21 mouse cellular contexts compared by ENCODE assay signal in the genomic region with DNA sequence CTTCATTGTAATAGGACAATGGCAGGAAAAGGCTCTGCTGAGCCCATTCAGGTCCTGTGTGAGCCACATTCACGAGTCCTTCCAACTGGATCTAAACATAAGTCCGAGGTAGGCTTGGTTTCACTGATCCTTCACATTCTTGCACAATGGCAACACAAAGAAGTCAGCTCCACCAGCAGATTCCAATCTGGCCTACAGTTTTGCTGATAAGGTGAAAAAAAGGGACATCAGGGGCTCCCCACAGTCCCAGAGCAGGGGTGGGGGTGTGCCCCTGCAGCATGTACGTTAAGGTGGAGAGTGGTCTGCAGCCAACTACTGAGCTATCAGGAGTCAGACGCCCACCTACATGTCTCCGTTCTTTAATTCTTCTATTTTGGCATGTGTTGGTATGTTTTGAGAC. TPM values are rescaled to one million over a fixed set of nuclear protein-coding genes. Genes with fewer than 3 reads are reported as not detected.
DNase-seq lines count a peak whose midpoint lies in the region; ATAC-seq and TF ChIP-seq lines count a peak whose summit lies in the region.
"Had no signal": no experiment of that assay in that cellular context is flagged by ENCODE, and none has a peak within 500 bp of the region (broad histone marks: within the 10 kb centered on the region; RNA-seq: fewer than 3 reads in every experiment).

No protein-coding gene starts in this region.

- H3K9ac ChIP-seq in hindbrain, embryonic 11.5 days (ENCODE audit: low read depth, low read length), result no peak overlapping the region

- H3K4me1 ChIP-seq in hindbrain, embryonic 10.5 days (replicated peaks), result peaks cover 25% of the 10 kb centered on the region
- no peaks in the 10 kb centered on the region for H3K4me1 ChIP-seq in hindbrain, embryonic 11.5 days (replicated peaks; ENCODE audit: control insufficient read depth, insufficient read depth, low read length)
- peaks cover 95% of the 10 kb centered on the region for H3K4me1 ChIP-seq in G1E (ENCODE audit: insufficient read depth, low read depth, low read length)
- peaks cover 17% of the 10 kb centered on the region for H3K4me1 ChIP-seq in limb, embryonic 10.5 days

- H3K4me3 ChIP-seq in gastrocnemius, adult 2 months, result no peak overlapping the region
- H3K4me3 ChIP-seq in hindbrain, embryonic 10.5 days, result no peak overlapping the region
- H3K4me3 ChIP-seq in hindbrain, embryonic 11.5 days (ENCODE audit: low read depth, low read length), result no peak overlapping the region
- peak overlapping the region; percentile 51; the same call in 1 of the 2 replicates for H3K4me3 ChIP-seq in G1E (ENCODE audit: low read depth, low read length)
- H3K4me3 ChIP-seq in limb, embryonic 10.5 days, result no peak overlapping the region
- H3K4me3 ChIP-seq: megakaryocyte, embryonic 14.5 days had no signal

- H3K9me3 ChIP-seq in hindbrain, embryonic 10.5 days, result no peaks in the 10 kb centered on the region
- H3K9me3 ChIP-seq in hindbrain, embryonic 11.5 days (ENCODE audit: control insufficient read depth, low read length), result no peaks in the 10 kb centered on the region
- no peaks in the 10 kb centered on the region for H3K9me3 ChIP-seq in G1E (replicated peaks)
- H3K9me3 ChIP-seq in limb, embryonic 10.5 days (replicated peaks), result no peaks in the 10 kb centered on the region

- H3K36me3 ChIP-seq in hindbrain, embryonic 10.5 days, result no peaks in the 10 kb centered on the region
- no peaks in the 10 kb centered on the region for H3K36me3 ChIP-seq in hindbrain, embryonic 11.5 days (ENCODE audit: control insufficient read depth, insufficient read depth, low read length)
- peaks cover 47% of the 10 kb centered on the region for H3K36me3 ChIP-seq in G1E (replicated peaks)
- no peaks in the 10 kb centered on the region for H3K36me3 ChIP-seq in limb, embryonic 10.5 days

- ATAC-seq in hindbrain, embryonic 11.5 days (ENCODE audit: low FRiP score), result no peak
- no peak for ATAC-seq in G1E (ENCODE audit: extremely low read depth, insufficient number of reproducible peaks, low FRiP score, poor library complexity, severe bottlenecking)
- no peak for ATAC-seq in CD4-positive, CD25-positive, alpha-beta regulatory T cell, adult 4 months
- ATAC-seq: forebrain, embryonic 16.5 days; midbrain, embryonic 16.5 days had no signal

- H3K27me3 ChIP-seq in hindbrain, embryonic 10.5 days (ENCODE audit: insufficient read depth, poor library complexity, severe bottlenecking), result no peaks in the 10 kb centered on the region
- no peaks in the 10 kb centered on the region for H3K27me3 ChIP-seq in hindbrain, embryonic 11.5 days (ENCODE audit: control insufficient read depth, insufficient read depth, low read length)
- H3K27me3 ChIP-seq in G1E (ENCODE audit: insufficient read depth, low read length), result no peaks in the 10 kb centered on the region
- no peaks in the 10 kb centered on the region for H3K27me3 ChIP-seq in limb, embryonic 10.5 days (ENCODE audit: low read depth, poor library complexity, severe bottlenecking)
- H3K27me3 ChIP-seq: CH12.LX; megakaryocyte, embryonic 14.5 days had no signal

- H3K4me2 ChIP-seq in hindbrain, embryonic 11.5 days (replicated peaks; ENCODE audit: low read depth, low read length), result no peak overlapping the region

- intact Hi-C loops in gastrocnemius, adult 2 months (cut with DNase I), result no loop called here
- intact Hi-C loops in gastrocnemius, postnatal 36 days (cut with DNase I), result no loop called here

- TF ChIP-seq CTCF in gastrocnemius, adult 2 months (IDR thresholded peaks at IDR 0.05), result no peak
- TF ChIP-seq CTCF in G1E (IDR thresholded peaks at IDR 0.05; ENCODE audit: low read depth, low read length), result no peak

- peak; percentile 10 for DNase-seq in gastrocnemius, adult 2 months
- DNase-seq in gastrocnemius, postnatal 36 days, result no peak
- no peak for DNase-seq in hindbrain, embryonic 10.5 days (ENCODE audit: low spot score)
- DNase-seq in hindbrain, embryonic 11.5 days (ENCODE audit: low spot score), result no peak
- DNase-seq in G1E (ENCODE audit: low spot score), result no peak
- no peak for DNase-seq in limb, embryonic 10.5 days (ENCODE audit: low spot score)
- no peak for DNase-seq in lung, postnatal 36 days
- DNase-seq: adrenal gland, postnatal 36 days; cerebellum, adult 2 months; kidney, adult 11 months; left cerebral cortex, postnatal 4 days; lung, adult 18-20 months; lung, postnatal 14 days; thymus, postnatal 25 days had no signal

- WGBS in hindbrain, embryonic 10.5 days, result 54% methylated on average over 5 of the region's 5 CpGs
- 52% methylated on average over 5 of the region's 5 CpGs for WGBS in hindbrain, embryonic 11.5 days
- 80% methylated on average over 5 of the region's 5 CpGs for WGBS in limb, embryonic 10.5 days

- peak overlapping the region; percentile 44 for H3K27ac ChIP-seq in gastrocnemius, adult 2 months
- H3K27ac ChIP-seq in hindbrain, embryonic 10.5 days, result peak overlapping the region; percentile 67; the same call in 1 of the 2 replicates
- H3K27ac ChIP-seq in hindbrain, embryonic 11.5 days (ENCODE audit: low read depth, low read length), result no peak overlapping the region
- H3K27ac ChIP-seq in limb, embryonic 10.5 days, result peak overlapping the region; percentile 20; the same call in 1 of the 2 replicates
- H3K27ac ChIP-seq: kidney, postnatal 0 days; stomach, postnatal 0 days had no signal

RNA-seq across cellular contexts. Expression of a gene that starts 35.0 kb away (rescaled TPM):
- total RNA-seq in gastrocnemius, adult 2 months (2021), result 100 to 1,000 TPM; 141 to 172 TPM
- 100 to 1,000 TPM; 112 to 143 TPM for total RNA-seq in gastrocnemius, postnatal 36 days (2021)
- 4.8 TPM in 2 replicates for polyA plus RNA-seq in hindbrain, embryonic 10.5 days (2016; fragmentation: Nextera tagmentation; extraction: Ambion mirVana)
- 3.6 and 3.9 TPM in 2 replicates for polyA plus RNA-seq in hindbrain, embryonic 11.5 days (2014; fragmentation: Nextera tagmentation; extraction: Ambion mirVana)
- 151 and 231 TPM in 2 replicates for total RNA-seq in G1E (2014; fragmentation: Nextera tagmentation)
- total RNA-seq in G1E (2017), result 64.1 and 78.7 TPM in 2 replicates
- polyA plus RNA-seq in G1E (2012), result 158 and 169 TPM in 2 replicates
- polyA plus RNA-seq in limb, embryonic 10.5 days (2016; fragmentation: Nextera tagmentation; extraction: Ambion mirVana), result 3.7 and 4.2 TPM in 2 replicates
- under 1 TPM; 0.23 to 0.44 TPM for polyA plus RNA-seq in CD4-positive, CD25-positive, alpha-beta regulatory T cell, adult 4 months (2017; shearing (Covaris generic))

Comparison
In these comparisons a context has a peak if more than half of its experiments do, and no peak if none do; other contexts are left out.
1. RNA of a gene that starts 35.0 kb away (polyA plus RNA-seq): 158 to 169 TPM in G1E; 4.8 TPM in hindbrain, embryonic 10.5 days, 3.7 to 4.2 TPM in limb, embryonic 10.5 days, 3.6 to 3.9 TPM in hindbrain, embryonic 11.5 days and 0.23 to 0.44 TPM in CD4-positive, CD25-positive, alpha-beta regulatory T cell, adult 4 months; every median in the first group is over 10 times any median in the second.